Mouse (Mus musculus): ENCODE data around the gene Rnaset2b. TPM values are rescaled to one million over a fixed set of nuclear protein-coding genes. Genes with fewer than 3 reads are reported as not detected.
A peak's percentile ranks its signal among the peaks of the same experiment; 100 is the strongest.
"Not testable (repeated sequence)": the region's sequence is repeated elsewhere in the genome, so short reads cannot be mapped to it uniquely, and the experiment has no call there.

The Rnaset2b gene
- 85.6 and 94.6 TPM in 2 replicates for polyA plus RNA-seq (2015; fragmentation: Nextera tagmentation; extraction: Ambion mirVana)

DNA sequence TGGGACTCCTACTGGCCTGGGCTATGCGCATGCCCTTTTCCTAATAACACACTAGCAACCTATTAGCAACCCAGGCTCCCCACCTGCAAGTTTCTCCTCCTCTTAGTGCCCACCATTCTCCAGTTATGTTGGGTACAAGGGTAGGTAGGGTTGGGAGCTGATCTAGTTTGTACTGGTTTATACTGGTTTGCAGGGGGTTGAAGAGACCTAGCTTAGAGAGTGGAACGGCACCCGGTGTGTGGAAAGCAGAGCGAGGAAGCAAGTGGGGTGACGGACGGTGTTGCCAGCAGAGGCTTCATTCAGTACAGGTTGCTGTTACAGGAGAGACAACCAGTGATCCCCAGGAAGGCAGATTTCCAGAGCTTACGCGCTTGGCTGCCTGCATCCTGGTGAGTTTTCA is at the start of gene Rnaset2b:
TSS of gene Rnaset2b (plus strand) at position 301 of the 400 bp plus-strand sequence.
- ATAC-seq = not testable (repeated sequence)

GRCm38 (mm10) chr17:6931625-6932024 is 38.8 kb upstream of the Rnaset2b start:
- not testable (repeated sequence) for H3K4me3 ChIP-seq, H3K4me2 ChIP-seq
- 94% methylated on average over 7 of the region's 7 CpGs for WGBS

More for the DNA sequence above, at the start of gene Rnaset2b:
- not testable (repeated sequence) for H3K4me2 ChIP-seq; H3K4me1 ChIP-seq; H3K27me3 ChIP-seq; H3K9me3 ChIP-seq (replicated peaks); H3K9ac ChIP-seq; H3K27ac ChIP-seq; H3K36me3 ChIP-seq (ENCODE audit: poor library complexity, severe bottlenecking); H3K4me3 ChIP-seq
- WGBS = 100% methylated on average over 1 of the region's 8 CpGs

DNA sequence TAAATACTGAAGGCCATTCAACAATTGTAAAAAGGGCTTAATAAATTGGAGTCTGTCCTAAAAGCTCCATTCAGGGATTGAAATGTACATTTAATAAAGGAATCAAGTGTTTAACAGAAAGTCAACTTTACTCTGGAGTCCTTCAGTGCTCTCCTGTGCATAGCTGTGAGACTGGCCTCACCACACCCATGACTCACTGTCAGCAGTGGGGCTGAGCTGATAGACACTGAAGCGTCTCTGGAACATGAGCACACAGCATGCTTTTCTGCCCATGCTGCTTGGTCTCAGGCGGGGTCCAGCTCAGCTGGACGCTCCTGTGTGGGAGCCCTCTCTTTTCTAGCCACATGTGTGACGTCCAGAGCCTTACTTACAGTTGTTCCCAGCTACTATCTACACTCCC is 27.9 kb upstream of the Rnaset2b start:
- not testable (repeated sequence) for ATAC-seq
- no CpG with 5 or more reads among the region's 4 CpGs for WGBS

More at GRCm38 (mm10) chr17:6931625-6932024, 38.8 kb upstream of the Rnaset2b start:
- not testable (repeated sequence) for ATAC-seq; H3K4me1 ChIP-seq; H3K36me3 ChIP-seq (ENCODE audit: poor library complexity, severe bottlenecking); H3K9ac ChIP-seq; H3K27ac ChIP-seq; H3K9me3 ChIP-seq (replicated peaks); H3K27me3 ChIP-seq

DNA sequence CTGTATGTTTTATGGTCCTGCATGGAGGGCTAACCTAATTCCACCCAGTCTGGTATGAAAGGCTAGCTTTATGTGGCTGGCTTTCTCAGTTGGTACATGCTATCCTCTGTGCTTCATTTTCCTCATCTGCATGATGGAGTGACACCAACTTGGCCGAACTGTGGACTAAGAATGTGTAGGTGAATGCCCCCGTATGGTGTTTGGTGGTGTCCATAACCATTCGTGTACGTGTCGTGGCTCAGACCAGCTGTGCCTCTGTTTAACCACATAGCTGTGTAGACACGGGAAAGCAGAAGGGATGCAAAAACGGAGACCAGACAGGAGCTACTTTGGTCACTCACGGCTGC is 22.8 kb upstream of the Rnaset2b start:
- not testable (repeated sequence) for H3K36me3 ChIP-seq (ENCODE audit: poor library complexity, severe bottlenecking); H3K9me3 ChIP-seq (replicated peaks); H3K27me3 ChIP-seq; H3K4me1 ChIP-seq; H3K27ac ChIP-seq
- ATAC-seq = peak; percentile 25; the same call in 1 of the 2 replicates
- Histone ChIP-seq H3K4me2 (peak overlapping the region; percentile 64), H3K4me3 (peak overlapping the region; percentile 54), H3K9ac (peak overlapping the region; percentile 70)
- no CpG with 5 or more reads among the region's 8 CpGs for WGBS

More for the DNA sequence above, 27.9 kb upstream of the Rnaset2b start:
- not testable (repeated sequence) for H3K9me3 ChIP-seq (replicated peaks); H3K9ac ChIP-seq; H3K4me3 ChIP-seq; H3K4me2 ChIP-seq; H3K36me3 ChIP-seq (ENCODE audit: poor library complexity, severe bottlenecking); H3K27me3 ChIP-seq; H3K4me1 ChIP-seq; H3K27ac ChIP-seq

GRCm38 (mm10) chr17:6947984-6948768 is 22.3 kb upstream of the Rnaset2b start, which contains the start of gene Rsph3b:
Gene Rsph3b (minus strand): TSS chr17:6948682.
- H3K36me3 ChIP-seq (ENCODE audit: poor library complexity, severe bottlenecking); H3K27me3 ChIP-seq; H3K9me3 ChIP-seq (replicated peaks); H3K4me1 ChIP-seq: not testable (repeated sequence)
- Histone ChIP-seq H3K27ac (peak within 1 kb of the TSS; percentile 72), H3K9ac (peak within 1 kb of the TSS; percentile 70), H3K4me2 (peak within 1 kb of the TSS; percentile 64), H3K4me3 (peak within 1 kb of the TSS; percentile 54)
- WGBS = under 1% methylated on average over 65 of the region's 73 CpGs
- ATAC-seq = peak; percentile 97

DNA sequence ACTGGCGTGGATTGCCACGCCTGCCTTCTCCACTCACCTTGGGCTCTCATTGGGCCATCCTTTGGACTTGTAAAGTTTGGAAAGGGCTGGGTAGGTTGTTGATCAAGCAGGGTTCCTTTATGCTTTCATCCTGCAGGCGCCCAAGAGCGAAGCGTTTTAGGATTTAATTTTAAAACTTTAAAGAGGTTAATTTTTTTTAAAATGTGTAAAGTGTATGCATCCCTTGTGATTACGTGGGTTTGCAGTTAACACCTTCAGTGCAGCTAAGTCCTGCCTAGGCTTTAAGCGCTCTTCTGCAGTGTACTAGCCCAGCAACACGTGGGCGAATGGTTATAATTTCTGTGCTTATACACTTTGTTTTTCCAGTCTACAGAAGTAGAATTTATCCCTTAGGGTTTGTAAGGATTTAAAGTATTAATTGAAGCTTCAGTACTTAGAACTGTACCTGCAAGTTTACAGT is 21.6 kb upstream of the Rnaset2b start:
- H3K9me3 ChIP-seq (replicated peaks); H3K36me3 ChIP-seq (ENCODE audit: poor library complexity, severe bottlenecking); H3K27me3 ChIP-seq; H3K4me1 ChIP-seq: not testable (repeated sequence)
- Histone ChIP-seq H3K4me2 (peak overlapping the region; percentile 64), H3K4me3 (peak overlapping the region; percentile 54), H3K9ac (peak overlapping the region; percentile 70), H3K27ac (peak overlapping the region; percentile 72; the same call in 1 of the 2 replicates)
- 18% methylated on average over 9 of the region's 9 CpGs for WGBS
- peak; percentile 48 for ATAC-seq

DNA sequence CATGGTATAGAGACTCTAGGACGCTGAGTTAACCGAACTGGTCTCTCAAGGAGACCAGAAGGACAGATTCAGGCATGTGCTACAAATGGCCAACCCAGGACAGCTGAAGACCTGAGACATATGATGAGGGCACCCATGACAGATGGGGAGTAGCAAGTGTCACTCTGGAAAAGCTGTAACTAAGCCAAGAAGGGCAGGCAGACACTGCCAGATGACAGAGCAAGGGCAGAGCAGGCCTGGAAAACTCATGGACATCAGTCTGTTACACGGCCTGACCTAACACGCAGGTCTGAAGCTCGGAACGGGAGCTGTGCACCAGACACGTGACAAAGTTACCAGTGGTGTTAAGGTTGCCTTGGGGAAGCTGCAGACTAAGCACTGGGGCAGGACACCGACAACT is 11.6 kb upstream of the Rnaset2b start:
- 92% methylated on average over 7 of the region's 8 CpGs for WGBS
- H3K9me3 ChIP-seq (replicated peaks); H3K27me3 ChIP-seq; H3K27ac ChIP-seq; H3K4me1 ChIP-seq; H3K4me2 ChIP-seq; ATAC-seq; H3K9ac ChIP-seq; H3K4me3 ChIP-seq: not testable (repeated sequence)
- H3K36me3 ChIP-seq (ENCODE audit: poor library complexity, severe bottlenecking) = peaks cover 10% of the 10 kb centered on the region; the same call in 1 of the 2 replicates

GRCm38 (mm10) chr17:6959543-6960259 is 10.7 kb upstream of the Rnaset2b start:
- not testable (repeated sequence) for H3K27me3 ChIP-seq; ATAC-seq; H3K27ac ChIP-seq; H3K9ac ChIP-seq; H3K4me1 ChIP-seq; H3K9me3 ChIP-seq (replicated peaks)
- peak overlapping the region; percentile 56 for H3K4me2 ChIP-seq
- H3K4me3 ChIP-seq = peak overlapping the region; percentile 51
- 62% methylated on average over 4 of the region's 6 CpGs for WGBS
- H3K36me3 ChIP-seq (ENCODE audit: poor library complexity, severe bottlenecking) = peaks cover 10% of the 10 kb centered on the region; the same call in 1 of the 2 replicates

GRCm38 (mm10) chr17:6960349-6960748 is 10.1 kb upstream of the Rnaset2b start:
- H3K9me3 ChIP-seq (replicated peaks); H3K27me3 ChIP-seq; ATAC-seq; H3K27ac ChIP-seq; H3K4me1 ChIP-seq; H3K36me3 ChIP-seq (ENCODE audit: poor library complexity, severe bottlenecking): not testable (repeated sequence)
- Histone ChIP-seq H3K9ac (peak overlapping the region; percentile 67), H3K4me2 (peak overlapping the region; percentile 56), H3K4me3 (peak overlapping the region; percentile 51)
- 1% methylated on average over 12 of the region's 12 CpGs for WGBS

DNA sequence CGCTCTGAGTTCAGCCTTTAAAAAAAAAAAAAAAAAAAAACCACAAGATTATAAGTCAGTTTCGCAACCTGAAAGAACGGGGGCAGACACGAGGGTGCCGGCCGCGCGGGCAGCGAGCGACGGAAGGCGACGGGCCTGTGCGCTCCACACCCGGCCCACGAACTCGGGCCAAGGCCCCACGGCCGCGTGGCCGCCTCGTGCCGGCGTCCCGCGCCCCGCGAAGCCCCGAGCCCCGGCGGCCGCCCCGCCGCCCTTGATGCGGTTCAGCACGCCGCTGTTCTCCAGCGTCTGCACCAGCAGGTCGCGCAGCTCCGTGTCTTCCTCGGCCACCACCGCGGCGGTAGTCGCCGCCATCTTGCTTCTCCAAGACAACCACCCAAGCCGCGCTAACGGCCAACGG is 9.7 kb upstream of the Rnaset2b start, which contains the start of gene Tagap1:
TSS of gene Tagap1 (minus strand) at position 381 of the 400 bp plus-strand sequence.
- H3K9me3 ChIP-seq (replicated peaks); H3K4me1 ChIP-seq; H3K27me3 ChIP-seq; H3K27ac ChIP-seq; H3K36me3 ChIP-seq (ENCODE audit: poor library complexity, severe bottlenecking); ATAC-seq: not testable (repeated sequence)
- H3K4me3 ChIP-seq = peak within 1 kb of the TSS; percentile 51
- 1% methylated on average over 44 of the region's 51 CpGs for WGBS
- H3K4me2 ChIP-seq = peak within 1 kb of the TSS; percentile 56
- peak within 1 kb of the TSS; percentile 67 for H3K9ac ChIP-seq

DNA sequence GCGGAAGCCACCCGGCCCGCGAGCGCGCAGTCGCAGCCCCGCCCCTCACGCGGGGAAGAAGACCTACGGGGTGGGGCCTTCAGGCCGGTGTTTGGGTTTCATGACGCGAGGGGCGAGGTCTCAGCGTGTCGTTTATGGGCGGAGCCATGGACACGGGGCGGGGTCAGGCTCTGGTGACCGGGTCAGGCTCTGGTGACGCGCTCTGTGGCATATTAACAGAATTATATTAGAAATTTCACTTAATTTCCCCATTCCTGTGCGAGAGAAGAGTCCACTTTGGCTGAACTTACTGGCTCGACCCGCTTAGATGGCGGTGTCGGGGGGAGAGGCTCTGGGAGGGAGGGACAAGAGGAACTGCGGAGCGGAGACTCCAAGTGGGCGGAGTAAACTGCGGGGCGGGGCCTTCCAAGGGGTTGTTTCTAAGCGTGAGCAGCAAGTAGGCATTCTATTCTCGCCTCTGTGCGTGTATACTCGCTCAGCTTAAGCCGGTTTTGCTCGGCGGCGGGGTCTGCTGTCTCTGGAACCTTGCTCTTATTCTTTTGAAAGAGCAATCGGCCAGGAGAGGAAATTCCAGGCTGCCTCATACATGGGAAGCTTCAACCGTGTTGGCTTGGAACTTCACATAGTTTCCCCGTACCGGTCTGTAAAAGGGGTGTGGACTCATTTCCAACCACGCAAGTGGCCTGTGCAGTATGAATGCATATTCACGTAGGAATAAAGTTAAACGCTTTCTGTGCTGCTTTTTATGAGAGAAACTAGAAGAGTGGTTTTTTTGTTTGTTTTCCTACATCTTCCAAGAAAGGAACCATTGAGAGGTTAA is 9.0 kb upstream of the Rnaset2b start:
- not testable (repeated sequence) for H3K36me3 ChIP-seq (ENCODE audit: poor library complexity, severe bottlenecking); H3K27me3 ChIP-seq; H3K9me3 ChIP-seq (replicated peaks); H3K27ac ChIP-seq; H3K9ac ChIP-seq; H3K4me1 ChIP-seq
- Histone ChIP-seq H3K4me2 (peak overlapping the region; percentile 49), H3K4me3 (peak overlapping the region; percentile 29)
- WGBS = 0% methylated on average over 17 of the region's 48 CpGs
- ATAC-seq = peak; percentile 97

All from forebrain, embryonic 13.5 days (tissue).